Mouse (Mus musculus): ENCODE data around the gene Fut11. TPM values are rescaled to one million over a fixed set of nuclear protein-coding genes. Genes with fewer than 3 reads are reported as not detected.

The Fut11 gene
- polyA plus RNA-seq, 1 experiment from 2014 or later = 19.9 TPM

- ATAC-seq (ENCODE audit: low FRiP score, low TSS enrichment) = no peak
- H3K4me2 ChIP-seq (replicated peaks; ENCODE audit: low read depth, low read length) = peak overlapping the region; percentile 91; the same call in 1 of the 2 replicates
- no peaks in the 10 kb centered on the region for H3K9me3 ChIP-seq (ENCODE audit: control insufficient read depth, low read length)
- H3K27ac ChIP-seq (ENCODE audit: low read depth, low read length) = 0 out of 2 replicates have a peak overlapping the region, but pooled peaks have one; percentile 14
- H3K9ac ChIP-seq (ENCODE audit: low read depth, low read length) = peak overlapping the region; percentile 90; the same call in 1 of the 2 replicates
- peaks cover 35% of the 10 kb centered on the region for H3K36me3 ChIP-seq (ENCODE audit: control insufficient read depth, insufficient read depth, low read length)
- no peak overlapping the region for H3K4me3 ChIP-seq (ENCODE audit: low read length)
- 0 out of 2 replicates have a peak, but pooled peaks cover 4% of the 10 kb centered on the region for H3K4me1 ChIP-seq (ENCODE audit: control insufficient read depth, insufficient read depth, low read length)
- H3K27me3 ChIP-seq (ENCODE audit: control insufficient read depth, insufficient read depth, low read length) = no peaks in the 10 kb centered on the region
- WGBS = 79% methylated on average over 2 of the region's 2 CpGs
Measured at GRCm38 (mm10) chr14:20735052-20735451, 40.3 kb downstream of the Fut11 start.

DNA sequence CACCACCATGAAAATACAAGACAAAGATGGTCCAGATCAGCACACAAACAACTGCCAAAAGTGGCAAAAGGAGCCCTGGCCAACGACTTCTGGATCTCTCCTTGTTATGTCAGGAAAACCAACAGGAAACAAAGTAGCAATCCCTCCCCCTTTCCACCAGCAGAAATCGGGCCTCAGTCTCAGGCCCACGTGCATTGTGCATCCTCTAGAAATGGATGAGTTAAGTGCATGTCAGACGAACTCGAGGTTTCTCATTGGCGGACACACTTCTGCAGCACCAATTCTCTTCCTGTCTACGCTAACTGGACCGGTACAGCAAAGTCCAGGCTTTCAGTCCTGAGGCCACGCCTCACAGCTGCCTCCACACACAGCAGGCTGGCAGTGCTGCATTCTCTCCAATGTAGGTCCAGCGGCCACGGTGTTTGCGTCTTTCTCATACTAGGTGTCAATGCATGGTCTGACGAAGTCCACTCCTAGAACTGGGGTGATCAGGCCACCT lies 41.2 kb downstream of the Fut11 start:
- ATAC-seq (ENCODE audit: low FRiP score, low TSS enrichment) = no peak
- Histone ChIP-seq H3K9ac (ENCODE audit: low read depth, low read length) (no peak overlapping the region), H3K4me3 (ENCODE audit: low read length) (no peak overlapping the region), H3K4me1 (ENCODE audit: control insufficient read depth, insufficient read depth, low read length) (0 out of 2 replicates have a peak, but pooled peaks cover 4% of the 10 kb centered on the region), H3K27ac (ENCODE audit: low read depth, low read length) (no peak overlapping the region), H3K4me2 (replicated peaks; ENCODE audit: low read depth, low read length) (no peak overlapping the region), H3K9me3 (ENCODE audit: control insufficient read depth, low read length) (no peaks in the 10 kb centered on the region), H3K36me3 (ENCODE audit: control insufficient read depth, insufficient read depth, low read length) (peaks cover 35% of the 10 kb centered on the region), H3K27me3 (ENCODE audit: control insufficient read depth, insufficient read depth, low read length) (no peaks in the 10 kb centered on the region)
- WGBS = 84% methylated on average over 13 of the region's 13 CpGs

- Histone ChIP-seq H3K9me3 (ENCODE audit: control insufficient read depth, low read length) (no peaks in the 10 kb centered on the region), H3K4me1 (ENCODE audit: control insufficient read depth, insufficient read depth, low read length) (0 out of 2 replicates have a peak, but pooled peaks cover 4% of the 10 kb centered on the region), H3K36me3 (ENCODE audit: control insufficient read depth, insufficient read depth, low read length) (peaks cover 46% of the 10 kb centered on the region), H3K4me3 (ENCODE audit: low read length) (no peak overlapping the region), H3K27me3 (ENCODE audit: control insufficient read depth, insufficient read depth, low read length) (no peaks in the 10 kb centered on the region), H3K9ac (ENCODE audit: low read depth, low read length) (no peak overlapping the region), H3K27ac (ENCODE audit: low read depth, low read length) (no peak overlapping the region), H3K4me2 (replicated peaks; ENCODE audit: low read depth, low read length) (no peak overlapping the region)
- WGBS = 38% methylated on average over 14 of the region's 14 CpGs
- no peak for ATAC-seq (ENCODE audit: low FRiP score, low TSS enrichment)
Measured at GRCm38 (mm10) chr14:20737306-20737705, 42.5 kb downstream of the Fut11 start.

DNA sequence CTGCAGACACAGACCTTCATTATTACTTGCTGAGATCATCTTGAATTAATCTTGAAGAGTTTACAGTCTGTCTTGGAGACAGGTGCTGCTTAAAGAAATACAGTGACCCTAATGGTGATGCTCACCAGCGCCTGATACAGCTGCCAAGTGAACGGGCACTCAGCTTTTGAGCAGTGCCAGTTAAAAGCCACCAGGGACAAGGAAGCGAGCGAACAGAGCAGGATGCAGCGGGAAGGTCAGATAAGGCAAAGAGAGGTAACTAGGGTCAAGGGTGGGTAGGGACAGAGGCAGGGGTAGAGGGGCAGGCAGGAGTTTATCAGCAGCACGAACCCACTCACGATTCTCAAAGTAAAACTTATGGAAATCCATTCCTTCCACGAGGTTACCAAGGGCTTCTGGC lies 43.7 kb downstream of the Fut11 start:
- 87% methylated on average over 8 of the region's 8 CpGs for WGBS
- no peaks in the 10 kb centered on the region for H3K27me3 ChIP-seq (ENCODE audit: control insufficient read depth, insufficient read depth, low read length)
- no peak overlapping the region for H3K27ac ChIP-seq (ENCODE audit: low read depth, low read length)
- H3K4me1 ChIP-seq (ENCODE audit: control insufficient read depth, insufficient read depth, low read length) = 0 out of 2 replicates have a peak, but pooled peaks cover 4% of the 10 kb centered on the region
- ATAC-seq (ENCODE audit: low FRiP score, low TSS enrichment) = no peak
- no peaks in the 10 kb centered on the region for H3K9me3 ChIP-seq (ENCODE audit: control insufficient read depth, low read length)
- H3K36me3 ChIP-seq (ENCODE audit: control insufficient read depth, insufficient read depth, low read length) = peaks cover 54% of the 10 kb centered on the region
- no peak overlapping the region for H3K9ac ChIP-seq (ENCODE audit: low read depth, low read length)
- no peak overlapping the region for H3K4me3 ChIP-seq (ENCODE audit: low read length)
- H3K4me2 ChIP-seq (replicated peaks; ENCODE audit: low read depth, low read length) = no peak overlapping the region

GRCm38 (mm10) chr14:20741301-20741700 lies 46.5 kb downstream of the Fut11 start:
- no peaks in the 10 kb centered on the region for H3K9me3 ChIP-seq (ENCODE audit: control insufficient read depth, low read length)
- no peak overlapping the region for H3K9ac ChIP-seq (ENCODE audit: low read depth, low read length)

DNA sequence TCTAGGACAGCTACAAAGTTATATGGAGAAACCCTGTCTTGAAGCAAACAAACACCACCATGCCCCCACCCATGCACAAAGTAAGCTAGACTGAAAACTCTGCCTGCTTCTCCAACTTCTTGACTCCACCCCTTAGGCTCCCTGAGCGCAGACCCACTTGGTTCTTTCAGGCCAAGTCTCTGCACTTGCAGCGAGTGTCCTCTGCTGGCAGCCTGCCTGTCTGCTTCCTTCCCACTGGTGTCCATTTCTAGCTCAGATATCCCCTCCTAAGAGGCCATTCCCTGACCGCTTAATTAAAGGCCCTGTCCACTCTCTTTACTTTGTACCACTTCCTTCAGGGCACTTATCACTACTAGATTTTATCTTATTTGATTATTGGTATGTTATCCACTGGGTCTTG lies 48.8 kb downstream of the Fut11 start:
- 73% methylated on average over 3 of the region's 3 CpGs for WGBS
- Histone ChIP-seq H3K9me3 (ENCODE audit: control insufficient read depth, low read length) (no peaks in the 10 kb centered on the region), H3K4me2 (replicated peaks; ENCODE audit: low read depth, low read length) (no peak overlapping the region), H3K27me3 (ENCODE audit: control insufficient read depth, insufficient read depth, low read length) (no peaks in the 10 kb centered on the region), H3K9ac (ENCODE audit: low read depth, low read length) (no peak overlapping the region), H3K4me3 (ENCODE audit: low read length) (no peak overlapping the region), H3K4me1 (ENCODE audit: control insufficient read depth, insufficient read depth, low read length) (no peaks in the 10 kb centered on the region), H3K27ac (ENCODE audit: low read depth, low read length) (no peak overlapping the region), H3K36me3 (ENCODE audit: control insufficient read depth, insufficient read depth, low read length) (peaks cover 57% of the 10 kb centered on the region)
- ATAC-seq (ENCODE audit: low FRiP score, low TSS enrichment) = no peak

More at GRCm38 (mm10) chr14:20741301-20741700, 46.5 kb downstream of the Fut11 start:
- Histone ChIP-seq H3K4me1 (ENCODE audit: control insufficient read depth, insufficient read depth, low read length) (no peaks in the 10 kb centered on the region), H3K4me3 (ENCODE audit: low read length) (no peak overlapping the region), H3K4me2 (replicated peaks; ENCODE audit: low read depth, low read length) (no peak overlapping the region), H3K36me3 (ENCODE audit: control insufficient read depth, insufficient read depth, low read length) (peaks cover 66% of the 10 kb centered on the region), H3K27me3 (ENCODE audit: control insufficient read depth, insufficient read depth, low read length) (no peaks in the 10 kb centered on the region), H3K27ac (ENCODE audit: low read depth, low read length) (no peak overlapping the region)
- 75% methylated on average over 9 of the region's 9 CpGs for WGBS
- no peak for ATAC-seq (ENCODE audit: low FRiP score, low TSS enrichment)

DNA sequence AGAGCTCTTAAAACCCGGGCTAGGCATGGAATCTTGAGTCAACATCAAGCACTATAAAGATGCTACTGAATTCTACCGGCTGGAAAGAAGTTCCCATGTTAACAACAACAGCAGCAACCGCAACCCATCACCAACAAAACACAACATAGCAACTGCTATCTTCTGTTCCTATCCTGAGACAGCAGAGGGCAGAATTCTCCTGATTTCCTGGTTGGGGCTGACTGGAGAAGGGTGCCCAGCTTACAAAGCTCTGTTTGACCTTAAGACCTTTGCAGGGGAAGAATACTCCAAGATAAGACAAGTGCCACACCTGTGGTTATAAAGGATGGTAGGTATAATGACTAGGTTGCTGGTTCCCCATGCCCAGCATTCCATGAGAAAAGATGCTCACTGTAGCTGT lies 52.2 kb downstream of the Fut11 start:
- Histone ChIP-seq H3K4me1 (ENCODE audit: control insufficient read depth, insufficient read depth, low read length) (no peaks in the 10 kb centered on the region), H3K27ac (ENCODE audit: low read depth, low read length) (no peak overlapping the region), H3K27me3 (ENCODE audit: control insufficient read depth, insufficient read depth, low read length) (no peaks in the 10 kb centered on the region), H3K4me2 (replicated peaks; ENCODE audit: low read depth, low read length) (no peak overlapping the region), H3K4me3 (ENCODE audit: low read length) (no peak overlapping the region), H3K36me3 (ENCODE audit: control insufficient read depth, insufficient read depth, low read length) (peaks cover 39% of the 10 kb centered on the region; the same call in 1 of the 2 replicates), H3K9ac (ENCODE audit: low read depth, low read length) (no peak overlapping the region), H3K9me3 (ENCODE audit: control insufficient read depth, low read length) (no peaks in the 10 kb centered on the region)
- WGBS = 78% methylated on average over 3 of the region's 3 CpGs
- ATAC-seq (ENCODE audit: low FRiP score, low TSS enrichment) = no peak

DNA sequence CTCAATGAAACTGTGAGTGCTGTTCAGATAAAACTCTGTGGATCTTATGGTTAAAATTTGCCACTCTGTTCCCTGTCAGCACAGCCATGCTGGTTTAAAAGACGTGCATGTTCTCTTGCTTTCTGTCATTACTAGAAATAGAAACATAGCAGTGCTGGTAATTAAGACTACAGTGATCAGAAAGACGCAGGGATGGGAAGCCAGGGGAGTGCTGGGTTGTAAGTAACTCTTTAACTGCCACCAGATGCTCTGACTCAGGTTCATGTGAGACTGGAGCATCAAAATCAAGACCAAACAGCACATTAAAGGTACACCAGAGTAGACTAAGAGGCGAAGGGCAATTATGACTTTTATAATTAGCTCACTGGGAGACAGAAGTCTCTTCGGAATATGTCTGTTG lies 53.6 kb downstream of the Fut11 start:
- Histone ChIP-seq H3K9me3 (ENCODE audit: control insufficient read depth, low read length) (no peaks in the 10 kb centered on the region), H3K27ac (ENCODE audit: low read depth, low read length) (no peak overlapping the region), H3K4me3 (ENCODE audit: low read length) (no peak overlapping the region), H3K27me3 (ENCODE audit: control insufficient read depth, insufficient read depth, low read length) (no peaks in the 10 kb centered on the region), H3K4me2 (replicated peaks; ENCODE audit: low read depth, low read length) (no peak overlapping the region), H3K4me1 (ENCODE audit: control insufficient read depth, insufficient read depth, low read length) (no peaks in the 10 kb centered on the region), H3K9ac (ENCODE audit: low read depth, low read length) (no peak overlapping the region), H3K36me3 (ENCODE audit: control insufficient read depth, insufficient read depth, low read length) (peaks cover 30% of the 10 kb centered on the region; the same call in 1 of the 2 replicates)
- 70% methylated on average over 4 of the region's 4 CpGs for WGBS
- ATAC-seq (ENCODE audit: low FRiP score, low TSS enrichment) = no peak

DNA sequence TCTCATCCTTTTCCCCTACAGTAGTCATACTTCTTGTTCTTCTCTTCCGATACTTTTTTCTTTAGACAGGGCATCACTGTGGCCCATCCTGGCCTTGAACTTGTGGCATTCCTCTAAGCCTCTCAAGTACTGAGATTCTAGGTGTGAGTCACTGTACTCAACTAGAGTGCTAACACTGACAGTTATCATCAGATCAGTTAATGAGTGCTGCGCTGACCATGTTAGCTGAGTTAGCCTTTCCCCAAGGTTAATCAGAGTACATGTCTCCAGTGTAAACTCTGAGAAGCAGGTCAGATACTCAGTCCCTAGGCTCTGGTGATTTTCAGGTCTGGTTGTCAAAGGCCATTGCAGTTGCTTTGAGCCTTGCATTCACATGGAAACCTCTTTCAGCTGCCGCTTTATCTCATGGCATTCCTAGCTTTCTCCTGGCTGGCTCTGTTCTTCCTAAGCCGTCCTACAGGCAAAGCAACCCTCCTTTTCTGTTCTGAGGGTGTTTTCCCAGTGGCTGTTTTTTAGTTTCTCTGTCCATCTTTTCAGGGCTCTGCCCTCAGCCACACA lies 54.8 kb downstream of the Fut11 start:
- no peak overlapping the region for H3K27ac ChIP-seq (ENCODE audit: low read depth, low read length)
- H3K9ac ChIP-seq (ENCODE audit: low read depth, low read length) = no peak overlapping the region
- ATAC-seq (ENCODE audit: low FRiP score, low TSS enrichment) = no peak
- no peak overlapping the region for H3K4me3 ChIP-seq (ENCODE audit: low read length)
- H3K4me1 ChIP-seq (ENCODE audit: control insufficient read depth, insufficient read depth, low read length) = no peaks in the 10 kb centered on the region
- no peaks in the 10 kb centered on the region for H3K27me3 ChIP-seq (ENCODE audit: control insufficient read depth, insufficient read depth, low read length)
- 85% methylated on average over 4 of the region's 4 CpGs for WGBS
- no peaks in the 10 kb centered on the region for H3K9me3 ChIP-seq (ENCODE audit: control insufficient read depth, low read length)
- H3K4me2 ChIP-seq (replicated peaks; ENCODE audit: low read depth, low read length) = no peak overlapping the region
- H3K36me3 ChIP-seq (ENCODE audit: control insufficient read depth, insufficient read depth, low read length) = peaks cover 24% of the 10 kb centered on the region
